Mouse (Mus musculus) adrenal gland, postnatal 10 days (tissue): Measurements from ENCODE around the gene Tnip3. TPM values are rescaled to one million over a fixed set of nuclear protein-coding genes. Genes with fewer than 3 reads are reported as not detected.

Experiments used
- DNase-seq: peaks from one replicate; pipeline ENCODE4 v3.0.0; 2021; ENCODE audit warnings: mixed read lengths
- total RNA-seq, 2 experiments: library from RNA; stranded (reverse); gene quantifications; 2 replicates each; pipeline ENCODE4 v1.2.3; 2021

Gene Tnip3
- total RNA-seq, 2 experiments from 2014 or later = 0.09 to 0.61 TPM

DNA sequence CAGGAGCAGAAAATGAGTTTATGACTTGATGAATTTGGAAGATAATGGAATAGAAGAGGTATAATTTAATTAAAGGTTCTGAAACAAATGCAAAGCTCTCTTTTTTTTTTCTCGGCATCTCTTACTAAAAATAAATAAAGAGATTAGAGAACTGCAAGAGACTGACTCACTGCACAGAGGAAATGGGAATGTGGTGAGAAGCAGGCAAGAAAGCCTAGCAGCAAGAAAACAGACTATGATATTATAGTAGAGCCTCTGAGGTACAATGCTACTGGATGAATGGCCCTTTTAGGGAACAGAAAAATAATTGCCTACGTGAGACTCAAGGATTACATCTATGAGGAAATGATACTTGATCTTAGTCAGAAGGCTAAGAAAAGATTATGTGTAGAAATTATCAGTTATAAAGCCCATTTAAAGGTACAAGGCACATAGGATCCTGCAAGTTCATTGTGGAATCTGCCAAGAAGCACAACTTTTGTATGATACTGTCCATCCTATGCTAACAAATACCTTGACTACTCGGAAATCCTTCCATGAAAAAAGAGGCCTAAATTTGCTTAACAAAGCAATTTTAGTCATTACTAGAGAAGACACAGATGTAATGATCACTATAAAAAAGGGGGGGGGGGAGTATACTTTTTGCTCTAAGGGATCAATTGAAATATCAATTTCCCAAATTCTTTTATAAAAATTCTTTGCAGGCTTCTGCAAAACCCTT lies 60.4 kb downstream of the Tnip3 start:
- DNase-seq = no peak

DNA sequence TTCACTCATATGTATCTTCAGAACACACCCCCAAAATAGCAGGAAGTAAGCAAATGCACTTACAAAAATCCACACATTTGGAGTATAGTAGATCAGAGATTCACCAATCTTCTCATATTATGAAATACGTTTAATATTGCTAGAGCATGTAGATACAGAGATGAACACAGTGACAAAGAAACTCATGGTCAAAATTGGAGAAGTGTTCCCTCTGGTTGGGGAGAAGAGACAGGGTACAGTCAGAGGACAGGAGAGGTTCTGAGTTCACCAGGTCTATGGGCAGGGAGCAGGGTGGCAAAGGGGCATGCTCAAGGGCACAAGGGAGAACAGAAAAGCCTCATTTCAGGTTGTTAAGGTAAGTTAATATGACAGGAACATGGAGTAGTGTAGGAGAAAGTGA lies 63.7 kb downstream of the Tnip3 start:
- DNase-seq = no peak

DNA sequence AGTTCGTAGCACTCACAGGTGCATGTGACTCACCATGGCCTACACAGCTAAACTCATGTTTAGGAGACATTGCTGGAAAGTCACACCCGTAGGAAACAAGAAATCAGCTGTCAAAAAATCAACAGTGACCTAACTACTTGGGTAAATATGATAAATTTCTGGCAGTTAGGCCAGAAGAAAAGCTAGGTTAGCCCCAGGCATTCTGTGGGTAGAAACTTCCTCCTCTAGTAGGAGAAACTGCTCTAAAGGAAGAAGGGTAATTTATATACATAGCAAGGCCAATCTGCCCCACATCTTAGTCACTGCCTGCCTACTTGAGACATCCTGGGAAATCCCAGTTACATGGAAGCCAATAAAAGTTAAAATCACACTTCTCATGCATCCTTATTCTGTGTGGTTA lies 64.9 kb downstream of the Tnip3 start:
- no peak for DNase-seq

DNA sequence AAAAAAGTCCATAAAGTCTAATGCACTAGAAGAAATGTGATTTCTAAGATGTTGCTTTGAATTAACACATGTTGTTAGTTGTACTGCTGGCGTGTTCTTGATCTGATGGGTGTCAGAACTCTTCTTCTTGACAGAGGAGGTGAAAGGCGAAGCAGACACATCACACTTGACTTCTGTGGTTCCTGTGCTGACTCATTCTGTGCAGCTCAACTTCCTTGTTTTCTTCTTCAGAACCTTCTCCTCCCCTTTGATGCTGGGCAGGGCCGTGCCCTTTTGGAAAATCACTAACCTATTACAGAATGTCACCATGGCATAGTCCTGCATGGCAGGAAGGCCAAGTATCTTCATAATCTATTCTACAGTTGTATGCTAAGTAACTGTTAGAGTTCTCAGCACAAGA lies 69.1 kb downstream of the Tnip3 start:
- DNase-seq = no peak

DNA sequence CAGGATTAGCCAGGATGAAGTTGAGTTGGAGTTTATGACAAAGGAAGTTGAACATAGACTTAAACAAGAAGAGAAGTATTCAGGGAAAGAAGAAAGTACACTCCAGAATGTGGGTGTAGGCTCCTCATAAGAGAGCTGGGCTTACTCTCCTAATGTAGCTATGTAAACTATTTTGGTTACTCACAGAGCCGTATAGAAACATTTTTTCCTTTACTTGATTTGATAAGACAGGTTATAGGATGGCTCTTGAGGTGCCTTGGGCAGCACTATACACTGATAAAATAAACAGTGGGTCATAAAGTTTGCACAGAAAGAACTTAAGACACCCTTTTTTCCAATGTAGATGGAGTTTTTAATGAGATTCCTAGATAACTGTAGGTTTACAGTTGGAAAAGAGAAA lies 70.3 kb downstream of the Tnip3 start:
- DNase-seq = no peak

DNA sequence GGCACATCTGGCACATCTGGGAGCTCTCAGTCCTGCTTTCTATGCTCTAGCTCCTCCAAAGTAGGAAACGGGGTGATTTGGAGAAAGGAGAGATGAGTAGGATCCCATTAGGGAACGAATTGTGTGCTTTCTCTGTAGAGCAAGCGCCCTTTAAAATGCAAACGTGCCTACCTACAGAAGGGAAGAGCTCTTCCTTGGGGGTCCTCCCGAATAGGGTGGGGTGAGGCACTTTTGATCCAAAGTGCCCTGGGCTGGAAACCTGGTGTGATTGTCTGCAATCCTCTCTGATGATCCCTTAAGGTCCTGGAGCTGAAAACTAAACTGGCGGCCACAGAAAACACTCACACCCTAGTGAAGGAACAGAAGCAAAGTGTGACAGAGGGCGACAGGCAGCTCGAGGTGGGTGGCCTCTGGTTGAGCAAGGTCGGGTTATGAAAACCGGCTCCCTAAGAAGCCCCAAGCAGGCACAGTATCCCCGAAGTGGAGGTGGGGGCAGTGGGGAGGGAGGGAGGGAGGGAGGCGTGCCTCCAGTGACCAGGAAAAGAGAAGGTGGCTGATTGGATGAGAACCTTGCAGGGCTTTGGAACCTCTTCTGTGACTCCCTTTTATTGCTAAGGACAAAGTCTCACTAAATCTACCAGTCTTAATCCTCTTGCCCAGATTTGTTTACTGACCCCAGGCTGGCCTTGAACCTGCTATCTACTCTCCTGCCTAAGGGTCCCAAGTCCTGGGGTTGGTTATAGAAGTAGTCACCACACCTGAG lies 72.1 kb downstream of the Tnip3 start:
- peak; percentile 21 for DNase-seq

GRCm38 (mm10) chr6:65598522-65598921 lies 73.4 kb downstream of the Tnip3 start:
- DNase-seq = no peak

- DNase-seq = no peak
Measured at GRCm38 (mm10) chr6:65599865-65600739, 75.0 kb downstream of the Tnip3 start.

- DNase-seq = no peak
Measured at GRCm38 (mm10) chr6:65600887-65601286, 75.8 kb downstream of the Tnip3 start.

GRCm38 (mm10) chr6:65605778-65606177 lies 80.7 kb downstream of the Tnip3 start:
- DNase-seq = no peak

DNA sequence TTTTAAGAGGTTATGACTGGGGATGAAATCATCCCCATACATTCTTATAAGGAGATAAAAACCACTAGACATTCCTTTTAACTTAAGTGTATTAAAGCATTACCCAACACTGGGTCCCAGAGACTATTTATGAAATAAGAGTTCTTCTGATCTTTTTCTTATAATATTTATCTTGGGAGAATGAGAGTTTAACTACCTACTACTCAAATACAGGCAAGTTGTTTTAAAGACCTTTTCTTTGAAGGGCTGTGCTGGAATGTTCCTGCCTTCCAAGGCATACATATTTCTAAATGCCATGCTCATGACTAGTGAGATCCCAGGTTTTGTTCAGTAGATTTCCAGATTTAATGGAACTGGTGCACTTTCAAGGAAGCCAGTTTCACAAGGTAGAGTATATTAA lies 81.8 kb downstream of the Tnip3 start:
- no peak for DNase-seq

- DNase-seq = no peak
Measured at GRCm38 (mm10) chr6:65611834-65612233, 86.7 kb downstream of the Tnip3 start.

- no peak for DNase-seq
Measured at GRCm38 (mm10) chr6:65613924-65614585, 88.9 kb downstream of the Tnip3 start.

GRCm38 (mm10) chr6:65615641-65616040 lies 90.5 kb downstream of the Tnip3 start:
- DNase-seq = no peak

DNA sequence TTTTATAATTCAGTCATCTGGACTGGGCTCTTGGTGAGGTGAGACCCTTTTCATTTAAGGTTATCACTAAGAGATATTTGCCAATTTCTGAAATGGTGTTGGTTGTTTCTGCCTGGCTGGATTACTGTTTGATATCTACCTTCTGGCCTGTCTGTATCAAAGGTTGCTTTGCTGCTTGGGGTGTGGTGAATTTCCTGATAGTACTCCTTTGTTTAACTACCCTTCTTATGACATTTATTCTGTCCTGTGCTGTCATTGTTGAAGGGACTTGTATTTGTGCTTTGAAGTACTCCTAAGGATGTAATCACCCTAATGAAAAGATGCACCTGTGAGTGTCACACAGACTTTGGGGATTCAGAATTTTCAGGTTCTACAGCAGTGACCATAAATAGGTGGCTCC lies 96.1 kb downstream of the Tnip3 start:
- no peak for DNase-seq

DNA sequence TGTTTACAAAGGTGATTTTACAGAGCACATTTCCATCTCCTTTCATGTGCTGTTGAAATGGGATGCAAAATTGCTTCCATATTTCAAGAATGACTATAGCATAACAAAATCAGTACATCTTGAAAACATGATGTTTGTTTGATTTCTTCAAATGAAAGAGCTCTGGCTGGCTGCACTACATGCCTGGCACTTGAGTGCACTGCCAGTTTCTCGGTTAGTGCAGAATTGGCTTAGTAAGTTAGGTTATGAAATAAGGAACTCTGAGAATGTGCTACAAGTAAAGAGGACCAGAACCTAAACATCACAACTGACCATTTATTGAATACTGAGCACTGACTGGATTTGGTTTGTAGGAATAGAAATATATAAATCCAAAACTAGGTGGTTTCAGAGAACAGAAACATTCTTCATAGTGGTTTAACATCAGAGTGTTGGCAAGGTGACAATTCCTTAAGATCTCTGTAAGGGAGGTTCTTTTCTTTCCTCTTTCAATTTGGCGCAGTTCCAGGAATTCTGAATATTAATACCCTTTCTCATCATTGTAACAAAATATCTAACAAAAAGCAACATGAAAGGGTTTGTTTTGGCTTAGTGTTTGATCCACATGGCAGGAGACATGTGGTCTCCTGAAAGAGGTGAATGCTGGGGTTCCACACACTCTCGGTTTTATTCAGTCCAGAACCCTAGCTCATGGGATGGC lies 98.1 kb downstream of the Tnip3 start:
- no peak for DNase-seq

DNA sequence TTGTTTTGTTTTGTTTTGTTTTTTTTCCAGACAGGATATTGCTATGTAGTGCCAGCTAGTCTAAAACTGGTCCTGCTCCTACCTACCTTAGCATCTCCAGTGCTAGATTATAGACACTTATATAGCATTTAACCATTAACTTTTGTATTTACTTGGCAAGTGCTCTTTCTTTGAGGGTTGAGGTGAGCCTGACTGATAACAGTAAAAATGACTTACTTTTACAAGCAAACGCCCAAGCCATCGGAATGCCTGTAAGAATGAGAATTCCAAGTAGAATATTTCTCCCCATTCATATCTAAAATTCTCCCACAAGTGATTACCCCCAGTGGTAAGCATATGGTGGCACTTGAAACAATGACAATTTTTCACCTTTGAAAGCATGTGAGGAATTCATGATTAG lies 105.5 kb downstream of the Tnip3 start:
- DNase-seq = no peak

DNA sequence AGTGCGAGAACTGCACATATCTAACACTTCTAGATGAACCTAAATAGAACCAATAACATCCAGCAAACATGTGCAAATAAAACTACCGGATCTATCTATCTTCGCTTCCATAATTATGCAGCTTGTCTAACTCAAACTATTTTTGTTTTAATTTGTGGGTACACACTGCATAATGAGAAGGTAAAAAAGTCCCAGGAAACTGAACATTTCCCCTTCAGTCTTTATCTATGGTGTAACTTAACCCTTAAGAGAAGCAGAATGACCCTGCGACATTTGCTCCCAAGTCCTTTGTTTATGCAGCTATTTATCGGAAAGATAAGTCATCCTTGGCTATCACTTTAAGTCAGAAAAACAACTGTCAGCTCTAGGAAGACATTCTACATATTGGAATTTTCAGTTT lies 107.1 kb downstream of the Tnip3 start:
- no peak for DNase-seq

GRCm38 (mm10) chr6:65642431-65642830 lies 117.3 kb downstream of the Tnip3 start:
- no peak for DNase-seq

DNA sequence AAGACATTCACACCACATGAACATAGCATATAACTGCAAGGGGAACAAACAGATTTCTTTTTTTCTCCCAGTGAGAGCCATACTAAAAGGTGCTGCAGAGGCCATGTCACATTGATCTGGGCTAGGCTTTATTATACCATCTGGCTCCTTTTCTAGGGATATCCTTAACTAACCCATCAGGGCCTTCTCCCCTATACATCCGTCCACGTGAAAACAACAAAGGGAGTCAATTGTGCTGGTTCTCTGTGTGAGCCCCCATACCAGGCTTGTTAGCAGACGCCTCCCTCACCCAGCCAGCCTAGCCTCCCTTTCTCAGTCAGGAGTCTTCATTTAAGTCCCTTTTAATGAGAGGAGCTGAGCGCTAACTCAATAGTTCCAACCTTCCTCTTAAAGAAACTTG lies 119.0 kb downstream of the Tnip3 start:
- DNase-seq = no peak

DNA sequence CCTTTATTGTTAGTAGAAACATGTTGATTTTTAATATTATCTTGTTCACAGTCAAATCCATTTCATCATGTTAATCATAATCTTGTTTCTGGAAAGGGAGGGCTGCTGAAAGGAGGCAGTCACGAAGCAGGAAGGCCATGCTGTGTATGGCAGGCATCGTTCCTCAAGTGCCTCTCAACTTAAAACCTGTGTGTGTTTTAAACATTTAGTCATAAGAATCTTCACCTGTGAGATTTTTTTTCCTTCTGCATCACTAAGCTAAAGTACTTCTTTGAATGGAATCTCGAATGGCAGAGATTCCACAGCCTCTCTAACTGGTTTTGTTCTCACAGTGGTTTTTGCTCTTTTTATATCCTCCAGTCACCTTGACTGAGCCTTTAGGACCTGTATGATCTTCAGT lies 121.3 kb downstream of the Tnip3 start:
- DNase-seq = no peak

DNA sequence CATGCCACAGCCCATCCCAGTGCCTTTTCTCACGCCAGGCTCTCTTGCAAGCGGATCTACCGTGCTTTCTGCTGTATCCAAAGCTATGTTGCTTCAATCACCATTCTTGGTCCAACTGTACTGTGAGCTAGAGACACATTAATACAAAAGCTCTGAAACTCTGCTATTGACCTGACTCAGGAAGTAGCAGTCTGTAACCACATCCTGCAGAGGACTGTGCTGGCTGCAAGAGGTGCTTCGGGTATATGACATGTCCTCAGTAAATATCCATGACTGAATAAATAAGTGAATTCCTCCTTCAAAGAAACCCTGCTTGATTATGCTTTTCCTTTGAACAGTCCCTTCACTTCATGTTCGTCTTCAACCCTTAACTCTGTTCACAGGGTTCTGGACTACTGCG lies 122.6 kb downstream of the Tnip3 start:
- DNase-seq = no peak
